In genomic region chr16:76762619-76763283, GRCm38 (mm10) we compare ENCODE assay signal across 9 mouse cellular contexts.
DNase-seq lines count a peak whose midpoint lies in the region; ATAC-seq and TF ChIP-seq lines count a peak whose summit lies in the region.
"Had no signal": no experiment of that assay in that cellular context is flagged by ENCODE, and none has a peak within 500 bp of the region (broad histone marks: within the 10 kb centered on the region; RNA-seq: fewer than 3 reads in every experiment).

No protein-coding gene starts in this region.

- H3K9ac ChIP-seq in lung, embryonic 14.5 days = no peak overlapping the region
- no peak overlapping the region for H3K9ac ChIP-seq in midbrain, embryonic 13.5 days (replicated peaks)

- H3K27me3 ChIP-seq in lung, embryonic 14.5 days (ENCODE audit: insufficient read depth, low read length) = no peaks in the 10 kb centered on the region
- no peaks in the 10 kb centered on the region for H3K27me3 ChIP-seq in midbrain, embryonic 13.5 days

- H3K4me3 ChIP-seq in lung, embryonic 14.5 days (ENCODE audit: low read depth, low read length) = no peak overlapping the region
- H3K4me3 ChIP-seq in midbrain, embryonic 13.5 days (replicated peaks) = no peak overlapping the region

- intact Hi-C loops in heart, postnatal 36 days (cut with DNase I) = loop anchor here (10.0 kb wide), 1 partner anchor 388 kb away; the partner anchor contains the start of gene Nrip1
- intact Hi-C loops in heart, postnatal 25 days (cut with DNase I) = loop anchor here (10.0 kb wide), 2 partner anchors 388 to 558 kb away; partner anchors contain the start of gene Nrip1

- WGBS in lung, embryonic 14.5 days = 12% methylated on average over 8 of the region's 8 CpGs
- 9% methylated on average over 8 of the region's 8 CpGs for WGBS in midbrain, embryonic 13.5 days

- DNase-seq in heart, postnatal 36 days = peak; percentile 41 to 46
- no peak for DNase-seq in heart, postnatal 25 days (ENCODE audit: low spot score)
- peak; percentile 28 for DNase-seq in Muller cell, postnatal 12 days (ENCODE audit: inconsistent ontology term)
- DNase-seq in lung, embryonic 14.5 days = peak; percentile 26
- no peak for DNase-seq in cerebellum, postnatal 14 days
- no peak for DNase-seq in left cerebral cortex, adult 18-20 months (ENCODE audit: low spot score in 2 of 2)
- DNase-seq: cerebellum, postnatal 25 days had no signal

- no peaks in the 10 kb centered on the region for H3K9me3 ChIP-seq in lung, embryonic 14.5 days (ENCODE audit: low read depth, low read length)
- no peaks in the 10 kb centered on the region for H3K9me3 ChIP-seq in midbrain, embryonic 13.5 days

- TF ChIP-seq CTCF in lung, embryonic 14.5 days (IDR thresholded peaks at IDR 0.05; ENCODE audit: low read depth) = no peak

- H3K36me3 ChIP-seq in lung, embryonic 14.5 days (ENCODE audit: insufficient read depth) = no peaks in the 10 kb centered on the region
- no peaks in the 10 kb centered on the region for H3K36me3 ChIP-seq in midbrain, embryonic 13.5 days

- H3K27ac ChIP-seq in lung, embryonic 14.5 days (ENCODE audit: low read depth) = no peak overlapping the region
- no peak overlapping the region for H3K27ac ChIP-seq in midbrain, embryonic 13.5 days

- ATAC-seq in granulocyte monocyte progenitor cell, adult 5-6 weeks (replicated peaks; ENCODE audit: poor library complexity, severe bottlenecking) = 0 out of 2 replicates have a peak, but pooled peaks have one; percentile 17
- no peak for ATAC-seq in lung, embryonic 14.5 days (ENCODE audit: insufficient read depth)
- no peak for ATAC-seq in midbrain, embryonic 13.5 days

- H3K4me1 ChIP-seq in lung, embryonic 14.5 days (ENCODE audit: insufficient read depth) = peaks cover 4% of the 10 kb centered on the region
- H3K4me1 ChIP-seq in midbrain, embryonic 13.5 days (replicated peaks) = no peaks in the 10 kb centered on the region

- no peak overlapping the region for H3K4me2 ChIP-seq in lung, embryonic 14.5 days
- H3K4me2 ChIP-seq in midbrain, embryonic 13.5 days (replicated peaks) = no peak overlapping the region

Comparison
In these comparisons a context has a peak if more than half of its experiments do, and no peak if none do; other contexts are left out.
1. DNase-seq: peak in heart, postnatal 36 days (2 of 2), Muller cell, postnatal 12 days (single experiment) and lung, embryonic 14.5 days (single experiment); none in heart, postnatal 25 days (single experiment), cerebellum, postnatal 14 days (0 of 2) and left cerebral cortex, adult 18-20 months (0 of 2).